Mouse (Mus musculus): Measurements from ENCODE around the gene Nox4. TPM values are rescaled to one million over a fixed set of nuclear protein-coding genes. Genes with fewer than 3 reads are reported as not detected.

Nox4 gene
- total RNA-seq, 1 experiment from 2014 or later, result 2.6 TPM

- DNase-seq, result no peak
Measured at GRCm38 (mm10) chr7:87374322-87374721, 128.4 kb downstream of the Nox4 start.

- DNase-seq, result no peak
Measured at GRCm38 (mm10) chr7:87374935-87375334, 129.0 kb downstream of the Nox4 start.

- no peak for DNase-seq
Measured at GRCm38 (mm10) chr7:87397023-87397422, 151.1 kb downstream of the Nox4 start.

GRCm38 (mm10) chr7:87411373-87411772, 165.5 kb downstream of the Nox4 start:
- peak; percentile 1 for DNase-seq

GRCm38 (mm10) chr7:87413271-87413670, 167.4 kb downstream of the Nox4 start:
- no peak for DNase-seq

Other genes starting within 250 kb of the Nox4 start
- gene Vmn2r79, start 250.0 kb upstream of the Nox4 start, total RNA-seq (2021), result 0.03 TPM in 1 of 2 replicates, not detected in the other
- gene Tyr, start 247.4 kb downstream of the Nox4 start, total RNA-seq (2021), result not detected in 2 replicates